Mouse (Mus musculus) brain, embryonic 14.5 days (tissue): ENCODE results near the gene Ss18l2.

Source experiments
- CTCF ChIP-seq: fragments of 200-500 bp; IDR thresholded peaks from 2 replicates; pipeline ENCODE4 v1.5.1; 2012; ENCODE audit warnings: inconsistent platforms, mild to moderate bottlenecking, moderate library complexity, borderline replicate concordance; ENCODE audit not compliant: insufficient read depth, insufficient read length; ENCODE audit errors: extremely low read depth
- POLR2A ChIP-seq: fragments of 200-500 bp; IDR thresholded peaks from 2 replicates; pipeline ENCODE4 v1.6.1; 2012; ENCODE audit warnings: mild to moderate bottlenecking, inconsistent platforms, borderline replicate concordance; ENCODE audit not compliant: poor library complexity, insufficient read depth, insufficient read length, severe bottlenecking; ENCODE audit errors: extremely low read depth

DNA sequence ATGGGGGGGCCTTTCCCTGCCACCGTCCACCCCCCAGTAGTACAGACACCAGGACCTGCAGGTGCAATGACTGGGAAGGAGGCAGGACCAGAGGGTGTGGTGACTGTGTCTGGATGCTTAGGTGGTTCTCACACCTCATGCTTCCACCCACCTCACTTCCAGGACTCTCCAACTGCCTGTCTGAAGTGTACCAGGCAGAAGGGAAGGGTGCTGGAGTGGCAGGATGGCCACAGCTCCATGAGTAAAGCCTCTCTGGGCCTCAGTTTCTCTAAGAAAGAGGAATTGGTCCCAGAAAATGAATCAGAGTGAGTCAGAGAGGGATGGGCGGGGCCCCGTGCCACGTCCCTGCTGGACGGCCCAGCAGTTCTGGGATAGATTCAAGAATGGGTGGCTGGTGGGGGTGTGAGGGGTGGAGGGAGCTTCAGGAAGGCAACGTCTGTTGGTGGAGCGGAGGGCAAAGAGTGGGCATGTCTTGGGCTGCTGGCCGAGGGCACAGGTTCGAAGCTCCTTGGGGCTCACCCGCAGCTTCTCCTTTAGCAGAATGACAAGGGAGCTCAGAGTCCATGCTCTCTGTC is 51.0 kb downstream of the Ss18l2 start:
- TF ChIP-seq CTCF (no peak), POLR2A (no peak)
